Mouse (Mus musculus) lung, postnatal 4 days (tissue): Measurements from ENCODE around the gene Olfr313.

Experiments
- DNase-seq, 2 experiments: peaks; one replicate each; pipeline ENCODE4 v3.0.0; 2021

Gene Olfr313

GRCm38 (mm10) chr11:58860744-58861143, 45.9 kb downstream of the Olfr313 start:
- DNase-seq: no peak

DNA sequence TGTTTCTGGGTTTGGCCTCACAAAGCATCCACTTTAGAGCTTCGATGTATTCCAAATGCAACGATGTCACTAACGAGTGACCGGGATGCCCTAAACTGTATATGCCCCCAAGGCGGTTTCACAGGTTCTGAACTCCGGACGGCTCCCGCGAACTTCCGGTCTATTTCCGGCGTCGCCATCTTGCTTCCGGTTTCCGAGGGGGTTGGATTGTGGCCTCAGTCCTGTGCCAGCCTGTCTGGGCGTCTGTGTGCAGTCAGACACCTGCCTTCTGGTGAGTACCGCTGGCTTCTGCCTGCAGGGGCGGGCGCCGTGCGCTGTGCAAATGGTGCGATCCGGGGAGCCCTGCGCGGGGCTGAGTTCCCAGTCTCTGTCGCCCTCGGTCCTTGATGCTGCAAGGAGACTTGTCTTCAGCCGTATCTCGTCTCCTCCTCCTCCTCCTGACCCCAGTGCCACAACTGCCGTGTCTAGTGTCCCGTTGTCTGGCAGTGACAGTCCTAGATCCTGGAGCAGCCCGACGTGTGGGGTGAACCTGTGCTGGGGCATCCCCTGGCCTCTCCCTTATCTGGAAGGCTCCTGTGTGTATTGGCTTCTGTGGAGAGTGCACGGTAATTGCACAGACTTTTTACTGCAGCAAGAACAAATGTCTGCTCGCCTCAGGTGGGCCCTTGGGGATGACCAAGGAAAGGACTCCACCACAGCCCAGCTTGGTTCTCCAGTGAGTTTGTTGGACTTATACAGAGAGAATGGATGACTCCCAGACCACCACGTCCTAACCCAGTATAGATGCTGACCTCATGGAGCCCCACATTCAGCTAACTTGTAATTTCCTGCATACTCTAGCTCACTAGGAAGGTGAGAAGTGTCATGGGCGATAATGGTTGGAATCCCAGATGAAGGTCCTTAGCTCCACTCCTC, 52.5 kb downstream of the Olfr313 start, which contains the start of gene 2810021J22Rik:
2810021J22Rik (plus strand) TSS at position 178 of the 915 bp plus-strand sequence.
- DNase-seq: peak; percentile 86

DNA sequence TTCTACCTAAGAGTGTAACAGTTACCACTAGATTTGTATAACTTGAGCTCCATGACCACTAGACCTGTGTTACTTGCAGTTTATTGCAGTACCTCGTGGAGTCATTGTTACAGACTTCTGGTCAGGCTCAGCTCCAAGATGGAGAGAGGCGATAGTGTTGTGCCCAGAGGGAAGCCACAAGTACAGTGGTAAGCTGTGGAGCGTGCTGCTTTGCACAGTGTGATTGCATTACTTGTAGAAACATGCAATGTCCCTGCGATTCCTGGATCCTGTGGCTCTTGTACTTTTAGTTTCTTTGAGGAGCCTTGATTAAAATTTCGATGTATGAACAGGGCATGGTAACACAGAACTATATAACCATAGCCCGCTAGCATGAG, 53.1 kb downstream of the Olfr313 start:
- DNase-seq: no peak
